Mouse (Mus musculus): Measurements from ENCODE around the gene Mrpl21. TPM values are rescaled to one million over a fixed set of nuclear protein-coding genes. Genes with fewer than 3 reads are reported as not detected.
A peak's percentile ranks its signal among the peaks of the same experiment; 100 is the strongest.

Gene Mrpl21
- polyA plus RNA-seq, 1 experiment from 2014 or later, result 105 TPM

DNA sequence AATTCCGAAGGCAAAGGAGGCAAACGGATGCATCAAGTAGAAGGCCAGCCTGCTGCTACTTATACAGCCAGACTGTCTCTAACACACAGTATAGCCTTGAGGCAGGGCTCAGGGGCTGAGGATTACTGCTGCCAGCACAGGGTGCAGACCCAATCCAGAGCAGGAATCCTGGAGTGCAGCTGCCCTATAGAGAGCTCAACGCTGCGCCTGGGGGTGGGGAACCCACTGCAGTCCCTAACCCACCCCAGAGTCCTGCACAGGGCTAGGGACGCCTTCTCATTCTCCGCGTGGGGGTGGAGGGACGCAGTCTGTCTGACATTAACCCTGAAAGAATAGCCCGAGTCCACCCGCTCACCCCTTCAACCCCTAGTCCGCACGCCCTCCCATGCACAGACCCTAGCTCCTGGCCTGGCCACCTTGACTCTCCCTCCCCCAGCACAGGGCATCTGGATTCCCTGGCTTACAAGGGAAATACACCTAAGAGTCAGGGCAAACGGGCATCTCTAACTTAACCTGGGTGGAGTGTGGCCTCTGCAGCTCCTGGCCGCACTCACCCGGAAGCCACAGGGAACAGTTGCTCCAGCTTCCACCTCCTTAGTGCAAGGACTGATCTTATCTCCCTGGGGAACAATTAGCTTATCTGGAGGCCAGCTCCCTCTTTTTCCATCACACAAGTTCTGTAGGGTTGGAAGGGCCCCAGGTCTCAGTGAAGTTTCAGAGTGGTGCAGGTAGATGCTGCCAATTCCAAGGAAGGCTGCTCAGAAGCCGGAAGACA lies 24.7 kb downstream of the Mrpl21 start:
- Histone ChIP-seq H3K4me1 (replicated peaks) (no peaks in the 10 kb centered on the region), H3K9ac (no peak overlapping the region), H3K4me3 (no peak overlapping the region), H3K9me3 (no peaks in the 10 kb centered on the region), H3K27ac (replicated peaks) (no peak overlapping the region), H3K27me3 (no peaks in the 10 kb centered on the region), H3K4me2 (no peak overlapping the region), H3K36me3 (no peaks in the 10 kb centered on the region)
- WGBS, result 57% methylated on average over 16 of the region's 16 CpGs
- no peak for ATAC-seq (ENCODE audit: low FRiP score, low read depth)

DNA sequence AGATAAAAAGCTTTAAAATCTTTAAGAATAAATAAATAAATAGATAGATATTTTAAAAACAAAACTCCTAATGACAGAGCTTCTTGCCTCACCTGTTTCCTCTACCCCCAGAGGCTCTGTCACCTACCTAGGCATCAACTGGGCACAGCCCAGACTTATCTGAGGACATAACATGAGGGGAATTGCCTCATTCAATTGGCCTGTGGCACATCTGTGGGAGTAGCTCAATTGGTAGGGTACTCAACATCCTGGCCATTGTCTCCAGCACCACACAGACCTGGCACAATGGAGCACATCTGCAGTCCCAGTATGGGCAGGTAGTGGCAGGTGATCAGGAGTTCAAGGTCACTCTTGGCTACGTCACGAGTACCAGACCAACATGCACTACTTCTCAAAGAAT lies 36.6 kb downstream of the Mrpl21 start:
- no peak overlapping the region for H3K27ac ChIP-seq (replicated peaks)
- no peak overlapping the region for H3K4me2 ChIP-seq
- no peak for ATAC-seq (ENCODE audit: low FRiP score, low read depth)
- H3K4me3 ChIP-seq, result no peak overlapping the region
- H3K9ac ChIP-seq, result no peak overlapping the region
- no peaks in the 10 kb centered on the region for H3K36me3 ChIP-seq
- WGBS, result 95% methylated on average over 2 of the region's 2 CpGs
- no peaks in the 10 kb centered on the region for H3K9me3 ChIP-seq
- H3K4me1 ChIP-seq (replicated peaks), result peaks cover 28% of the 10 kb centered on the region
- peaks cover 34% of the 10 kb centered on the region for H3K27me3 ChIP-seq

GRCm38 (mm10) chr19:3320086-3320485 lies 37.4 kb downstream of the Mrpl21 start:
- ATAC-seq (ENCODE audit: low FRiP score, low read depth), result no peak
- Histone ChIP-seq H3K9me3 (no peaks in the 10 kb centered on the region), H3K4me1 (replicated peaks) (peaks cover 35% of the 10 kb centered on the region), H3K4me2 (no peak overlapping the region), H3K27ac (replicated peaks) (no peak overlapping the region), H3K4me3 (no peak overlapping the region), H3K27me3 (peaks cover 36% of the 10 kb centered on the region), H3K9ac (no peak overlapping the region), H3K36me3 (no peaks in the 10 kb centered on the region)
- WGBS, result 79% methylated on average over 7 of the region's 7 CpGs

DNA sequence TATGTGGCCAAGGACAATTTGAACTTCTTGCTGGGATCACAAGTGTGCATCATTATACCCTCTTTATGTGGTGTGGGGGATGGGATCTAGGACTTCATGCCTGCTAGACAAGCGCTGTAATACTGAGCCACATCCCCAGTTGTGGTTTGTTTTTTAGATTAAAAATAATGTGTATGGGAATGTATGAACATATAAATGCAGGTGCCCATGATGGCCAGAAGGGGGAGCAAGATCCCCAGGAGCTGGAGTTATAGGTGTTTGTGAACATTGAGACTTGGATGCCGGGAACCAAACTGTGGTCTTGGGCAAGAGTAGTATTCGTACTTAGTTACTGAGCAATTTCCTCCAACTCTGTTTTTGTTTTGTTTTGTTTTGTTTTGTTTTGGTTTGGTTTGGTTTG lies 38.1 kb downstream of the Mrpl21 start:
- Histone ChIP-seq H3K27me3 (peaks cover 36% of the 10 kb centered on the region), H3K36me3 (no peaks in the 10 kb centered on the region), H3K9me3 (no peaks in the 10 kb centered on the region), H3K4me3 (no peak overlapping the region), H3K9ac (no peak overlapping the region), H3K27ac (replicated peaks) (no peak overlapping the region), H3K4me2 (no peak overlapping the region), H3K4me1 (replicated peaks) (peaks cover 35% of the 10 kb centered on the region)
- 85% methylated on average over 3 of the region's 3 CpGs for WGBS
- ATAC-seq (ENCODE audit: low FRiP score, low read depth), result no peak

GRCm38 (mm10) chr19:3321617-3322016 lies 38.9 kb downstream of the Mrpl21 start:
- H3K4me1 ChIP-seq (replicated peaks), result peaks cover 35% of the 10 kb centered on the region
- no peak overlapping the region for H3K9ac ChIP-seq
- H3K27me3 ChIP-seq, result peaks cover 36% of the 10 kb centered on the region
- H3K4me3 ChIP-seq, result peak overlapping the region; percentile 51; the same call in 1 of the 2 replicates
- no peaks in the 10 kb centered on the region for H3K36me3 ChIP-seq
- no peak for ATAC-seq (ENCODE audit: low FRiP score, low read depth)
- 8% methylated on average over 11 of the region's 11 CpGs for WGBS
- no peaks in the 10 kb centered on the region for H3K9me3 ChIP-seq
- no peak overlapping the region for H3K27ac ChIP-seq (replicated peaks)
- H3K4me2 ChIP-seq, result peak overlapping the region; percentile 84

GRCm38 (mm10) chr19:3322261-3322969 lies 39.7 kb downstream of the Mrpl21 start, which contains the start of gene Cpt1a:
Gene Cpt1a, plus strand, starts transcription at chr19:3322334.
- peaks cover 36% of the 10 kb centered on the region for H3K27me3 ChIP-seq
- ATAC-seq (ENCODE audit: low FRiP score, low read depth), result no peak
- H3K4me3 ChIP-seq, result peak within 1 kb of the TSS; percentile 51
- H3K4me2 ChIP-seq, result peak within 1 kb of the TSS; percentile 84
- H3K9me3 ChIP-seq, result no peaks in the 10 kb centered on the region
- H3K36me3 ChIP-seq, result no peaks in the 10 kb centered on the region
- H3K4me1 ChIP-seq (replicated peaks), result peaks cover 35% of the 10 kb centered on the region
- H3K27ac ChIP-seq (replicated peaks), result peak within 1 kb of the TSS; percentile 88; the same call in 1 of the 2 replicates
- 3% methylated on average over 26 of the region's 26 CpGs for WGBS
- peak within 1 kb of the TSS; percentile 46 for H3K9ac ChIP-seq

DNA sequence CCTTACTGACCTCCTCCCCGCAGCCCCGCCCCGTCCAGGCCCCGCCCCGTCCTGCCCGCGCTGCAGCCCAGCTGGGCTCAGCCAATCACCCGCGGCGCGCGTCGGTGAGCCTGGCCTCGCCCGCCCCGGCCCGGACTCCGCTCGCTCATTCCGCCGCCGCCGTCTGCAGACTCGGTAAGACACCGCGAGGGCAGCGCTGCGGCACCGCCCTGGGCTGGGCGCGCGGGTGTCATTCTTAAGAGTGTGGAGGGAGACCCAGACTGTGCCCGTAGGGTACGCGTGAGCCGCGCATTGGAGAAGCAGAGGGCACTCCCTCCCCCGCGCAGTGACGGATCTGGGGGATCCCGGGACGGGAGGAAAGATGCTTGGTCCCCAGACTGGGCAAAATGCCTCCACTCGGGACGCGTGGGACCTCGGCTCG lies 40.5 kb downstream of the Mrpl21 start:
- Histone ChIP-seq H3K4me3 (peak overlapping the region; percentile 51), H3K4me1 (replicated peaks) (peaks cover 35% of the 10 kb centered on the region), H3K36me3 (no peaks in the 10 kb centered on the region), H3K9ac (peak overlapping the region; percentile 46), H3K27ac (replicated peaks) (peak overlapping the region; percentile 88; the same call in 1 of the 2 replicates), H3K4me2 (peak overlapping the region; percentile 84), H3K27me3 (peaks cover 36% of the 10 kb centered on the region), H3K9me3 (no peaks in the 10 kb centered on the region)
- WGBS, result under 1% methylated on average over 46 of the region's 47 CpGs
- ATAC-seq (ENCODE audit: low FRiP score, low read depth), result peak; percentile 74

DNA sequence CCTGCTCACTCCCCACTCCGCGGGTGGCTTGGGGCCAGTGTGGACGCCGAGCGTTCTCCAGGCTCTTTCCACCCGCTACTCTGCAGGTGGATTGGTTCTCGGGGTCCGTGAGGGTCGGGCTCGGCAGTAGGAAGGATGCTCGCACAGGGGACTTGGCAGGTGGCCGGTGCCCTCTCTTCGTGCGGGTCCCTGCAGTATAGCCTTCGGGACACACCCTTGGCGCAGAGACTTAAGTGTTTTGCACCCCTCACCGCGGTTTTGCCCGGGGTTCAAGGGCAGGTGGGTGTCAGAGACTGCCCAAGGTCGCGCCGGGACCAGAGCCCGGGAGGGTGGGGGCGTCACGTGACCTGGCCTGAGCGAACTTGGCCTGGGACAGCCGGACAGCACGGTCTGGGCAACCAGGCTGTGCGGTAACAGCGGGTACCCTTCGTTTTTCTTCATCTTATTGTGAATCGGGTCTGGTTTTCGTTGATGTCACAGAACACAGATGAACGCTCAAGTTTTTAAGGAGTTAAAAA lies 41.1 kb downstream of the Mrpl21 start:
- 1% methylated on average over 34 of the region's 34 CpGs for WGBS
- peaks cover 36% of the 10 kb centered on the region for H3K27me3 ChIP-seq

DNA sequence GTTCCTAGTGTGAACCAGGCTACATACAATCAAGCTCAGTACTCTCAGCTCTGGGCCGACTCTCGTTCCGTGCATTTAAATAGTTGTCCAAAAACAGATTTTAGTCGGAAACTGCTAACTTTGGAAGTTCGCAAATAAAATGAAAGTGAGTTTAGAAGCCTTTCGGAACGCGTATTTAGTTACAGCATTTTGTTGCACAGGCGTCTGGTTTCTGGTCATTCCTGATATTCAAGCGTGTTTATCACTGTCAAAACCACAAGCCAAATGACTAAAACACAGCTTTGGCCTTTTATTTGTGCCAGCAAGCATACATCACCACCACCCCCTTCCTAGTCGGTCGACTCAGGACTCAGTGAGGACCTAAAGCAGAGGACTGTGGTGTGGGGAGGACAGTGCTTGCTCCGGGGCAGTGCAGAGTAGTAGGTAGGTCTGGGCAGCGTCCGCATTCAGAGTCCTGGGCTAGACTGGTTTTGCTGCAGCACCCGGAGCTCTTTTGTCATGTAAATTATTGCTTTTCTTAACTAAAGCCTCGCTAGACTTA lies 41.6 kb downstream of the Mrpl21 start:
- H3K27ac ChIP-seq (replicated peaks), result peak overlapping the region; percentile 88
- no peaks in the 10 kb centered on the region for H3K36me3 ChIP-seq
- peaks cover 35% of the 10 kb centered on the region for H3K4me1 ChIP-seq (replicated peaks)
- 1% methylated on average over 17 of the region's 17 CpGs for WGBS
- H3K9me3 ChIP-seq, result no peaks in the 10 kb centered on the region
- peak overlapping the region; percentile 51 for H3K4me3 ChIP-seq
- peak overlapping the region; percentile 46 for H3K9ac ChIP-seq
- peak overlapping the region; percentile 84 for H3K4me2 ChIP-seq
- peaks cover 36% of the 10 kb centered on the region for H3K27me3 ChIP-seq
- no peak for ATAC-seq (ENCODE audit: low FRiP score, low read depth)

More for the DNA sequence above, 41.1 kb downstream of the Mrpl21 start:
- peaks cover 35% of the 10 kb centered on the region for H3K4me1 ChIP-seq (replicated peaks)
- peak overlapping the region; percentile 84 for H3K4me2 ChIP-seq
- peak overlapping the region; percentile 46 for H3K9ac ChIP-seq
- H3K9me3 ChIP-seq, result no peaks in the 10 kb centered on the region
- peak; percentile 10; the same call in 1 of the 2 replicates for ATAC-seq (ENCODE audit: low FRiP score, low read depth)
- H3K4me3 ChIP-seq, result peak overlapping the region; percentile 51
- peak overlapping the region; percentile 88 for H3K27ac ChIP-seq (replicated peaks)
- H3K36me3 ChIP-seq, result no peaks in the 10 kb centered on the region

DNA sequence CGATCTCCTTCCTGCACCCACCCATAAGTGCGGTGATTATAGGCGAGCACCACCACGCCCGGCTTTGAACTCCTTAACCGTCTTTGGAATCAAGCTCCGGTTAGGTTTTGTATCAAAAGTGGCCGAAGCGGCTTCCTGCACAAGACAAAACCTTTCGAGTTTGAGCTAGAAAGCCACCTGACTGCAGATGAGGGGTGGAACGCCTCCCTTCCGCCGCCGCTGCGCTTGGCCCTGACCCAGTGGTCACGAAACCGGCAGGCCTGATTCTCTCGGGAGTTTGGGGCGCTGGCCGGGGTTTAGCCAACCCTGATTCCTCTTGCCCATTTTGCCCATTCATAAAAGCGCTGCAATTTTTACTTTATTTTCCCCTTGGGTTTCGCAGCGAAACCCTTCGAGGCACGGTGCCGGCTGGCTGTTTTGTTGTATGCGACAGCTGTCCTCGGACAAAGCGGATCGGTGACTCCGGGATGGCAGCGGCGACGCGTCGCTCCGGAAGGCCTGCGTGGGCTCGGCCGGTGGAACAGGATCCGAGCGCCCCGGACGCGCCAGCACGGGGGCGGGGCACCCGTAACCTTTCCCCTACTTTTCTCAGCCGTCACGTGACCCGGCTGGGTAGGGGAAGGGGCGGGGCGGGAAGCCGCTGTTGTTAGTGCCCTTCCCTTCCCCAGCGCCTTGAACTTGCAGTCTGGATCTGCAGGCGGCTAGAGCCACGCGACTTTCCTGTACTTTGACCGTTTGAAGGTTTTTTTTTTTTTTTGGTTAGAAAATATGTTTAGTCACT lies 42.4 kb downstream of the Mrpl21 start:
- no peaks in the 10 kb centered on the region for H3K9me3 ChIP-seq
- peak overlapping the region; percentile 84 for H3K4me2 ChIP-seq
- peak overlapping the region; percentile 44 for H3K9ac ChIP-seq
- H3K27me3 ChIP-seq, result peaks cover 32% of the 10 kb centered on the region
- H3K36me3 ChIP-seq, result no peaks in the 10 kb centered on the region
- H3K4me3 ChIP-seq, result peak overlapping the region; percentile 51
- peak overlapping the region; percentile 88 for H3K27ac ChIP-seq (replicated peaks)
- peaks cover 35% of the 10 kb centered on the region for H3K4me1 ChIP-seq (replicated peaks)
- ATAC-seq (ENCODE audit: low FRiP score, low read depth), result peak; percentile 77
- WGBS, result under 1% methylated on average over 59 of the region's 59 CpGs

GRCm38 (mm10) chr19:3325771-3326478 lies 43.2 kb downstream of the Mrpl21 start:
- peak overlapping the region; percentile 88 for H3K27ac ChIP-seq (replicated peaks)
- peak overlapping the region; percentile 84 for H3K4me2 ChIP-seq
- no peak overlapping the region for H3K9ac ChIP-seq
- no peak for ATAC-seq (ENCODE audit: low FRiP score, low read depth)
- H3K27me3 ChIP-seq, result peaks cover 24% of the 10 kb centered on the region
- no peaks in the 10 kb centered on the region for H3K9me3 ChIP-seq
- 34% methylated on average over 15 of the region's 15 CpGs for WGBS
- H3K4me3 ChIP-seq, result peak overlapping the region; percentile 51
- H3K4me1 ChIP-seq (replicated peaks), result peaks cover 35% of the 10 kb centered on the region
- H3K36me3 ChIP-seq, result no peaks in the 10 kb centered on the region

Data from hindbrain, embryonic 15.5 days (tissue).